Mouse (Mus musculus) bone marrow, adult 2 months (tissue): ENCODE data around the gene Rsf1.

Source experiments
- CTCF ChIP-seq: fragments of 200-500 bp; IDR thresholded peaks from 2 replicates; pipeline ENCODE4 v1.5.1; 2011; ENCODE audit warnings: low read length, control low read depth; ENCODE audit not compliant: control insufficient read depth, insufficient read depth
- POLR2A ChIP-seq: fragments of 200-500 bp; IDR thresholded peaks from 2 replicates; pipeline ENCODE4 v1.6.1; 2011; ENCODE audit warnings: low read depth, mild to moderate bottlenecking, control low read depth, low read length, borderline replicate concordance; ENCODE audit not compliant: control insufficient read depth

GRCm38 (mm10) chr7:97570389-97570788 is 9.3 kb upstream of the Rsf1 start:
- no peak for TF ChIP-seq POLR2A
- TF ChIP-seq CTCF = peak; percentile 48
